Mouse (Mus musculus) hindbrain, embryonic 10.5 days (tissue): ENCODE data around the gene Adcy3. TPM values are rescaled to one million over a fixed set of nuclear protein-coding genes. Genes with fewer than 3 reads are reported as not detected.
"Not testable (repeated sequence)": the region's sequence is repeated elsewhere in the genome, so short reads cannot be mapped to it uniquely, and the experiment has no call there.

Experiments
- DNase-seq: peaks from one replicate; pipeline ENCODE4 v3.0.0-alpha.2; 2017; ENCODE audit warnings: low spot score
- H3K27ac ChIP-seq: fragments of 300-500 bp; sonication (generic); 2 replicates; pipeline ENCODE4 v1.5.1; 2016; ENCODE audit warnings: mild to moderate bottlenecking, moderate library complexity
- H3K27me3 ChIP-seq: fragments of 300-500 bp; sonication (generic); 2 replicates; pipeline ENCODE4 v1.6.1; 2016; ENCODE audit warnings: mild to moderate bottlenecking; ENCODE audit not compliant: poor library complexity, insufficient read depth, severe bottlenecking
- H3K36me3 ChIP-seq: fragments of 300-500 bp; sonication (generic); 2 replicates; pipeline ENCODE4 v1.6.1; 2016; ENCODE audit warnings: mild to moderate bottlenecking, moderate library complexity
- H3K4me1 ChIP-seq: fragments of 300-500 bp; sonication (generic); replicated peaks from 2 replicates; pipeline ENCODE4 v1.6.1; 2016; ENCODE audit warnings: mild to moderate bottlenecking
- H3K4me3 ChIP-seq: fragments of 300-500 bp; sonication (generic); 2 replicates; pipeline ENCODE4 v1.5.1; 2016; ENCODE audit warnings: mild to moderate bottlenecking, moderate library complexity
- H3K9me3 ChIP-seq: fragments of 300-500 bp; sonication (generic); 2 replicates; pipeline ENCODE4 v1.6.1; 2016; ENCODE audit warnings: mild to moderate bottlenecking, moderate library complexity
- WGBS: fragments of 180-500 bp; shearing (Covaris S2); methylation state at CpG from one replicate; pipeline ENCODE4 v1.1.7; 2016; 5-methylcytosine and 5-hydroxymethylcytosine counted together
- polyA plus RNA-seq: library from polyadenylated mRNA; unstranded; fragments of >200 nt; fragmentation: Nextera tagmentation; extraction: Ambion mirVana; gene quantifications from 2 replicates; pipeline ENCODE4 v1.2.1, GENCODE M21; 2016

Gene Adcy3
- polyA plus RNA-seq, 1 experiment from 2014 or later: 4.8 TPM

DNA sequence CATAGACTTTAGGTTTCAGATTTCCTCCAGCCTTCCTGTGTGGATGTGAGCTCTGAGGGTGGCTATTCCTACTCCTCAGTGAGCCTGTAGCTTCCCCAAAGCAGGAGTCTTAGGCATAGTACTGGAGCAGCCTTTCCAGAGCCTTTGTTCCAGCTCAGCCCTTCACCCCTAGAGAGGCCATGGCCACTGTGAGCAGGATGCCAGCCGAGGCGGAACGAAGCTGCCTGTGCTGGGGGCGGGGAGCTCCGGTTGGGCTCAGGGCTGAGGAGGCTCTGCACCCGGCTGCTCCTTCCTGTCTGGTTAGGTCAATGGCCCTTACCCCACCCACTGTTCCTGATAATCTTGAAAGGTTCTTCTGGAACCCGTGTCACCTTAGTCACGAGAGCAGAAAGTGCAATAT lies 80.0 kb downstream of the Adcy3 start:
- Histone ChIP-seq H3K4me1 (peaks cover 6% of the 10 kb centered on the region), H3K27me3 (no peaks in the 10 kb centered on the region), H3K4me3 (no peak overlapping the region), H3K9me3 (no peaks in the 10 kb centered on the region), H3K27ac (0 out of 2 replicates have a peak overlapping the region, but pooled peaks have one; percentile 37), H3K36me3 (peaks cover 98% of the 10 kb centered on the region)
- DNase-seq: peak; percentile 27
- WGBS: 66% methylated on average over 8 of the region's 8 CpGs

DNA sequence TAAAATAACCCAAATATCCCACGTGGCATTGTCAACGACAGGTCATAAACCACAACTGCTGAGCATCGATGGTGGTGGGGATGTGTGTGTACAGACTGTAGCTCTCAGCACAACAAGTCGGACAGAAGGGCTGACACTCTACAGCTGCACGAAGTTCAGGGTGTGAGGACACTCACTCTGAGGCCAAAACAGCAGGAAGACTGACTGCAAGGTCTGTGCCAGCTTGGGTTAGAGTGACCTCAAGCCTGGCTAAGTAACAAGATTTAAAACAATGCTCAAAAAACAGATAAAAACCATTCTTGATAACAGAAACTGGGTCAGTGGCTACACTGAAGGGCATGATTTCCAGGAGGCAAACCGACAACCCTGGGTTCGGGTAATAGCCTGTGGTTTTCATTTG lies 97.3 kb downstream of the Adcy3 start:
- no peak for DNase-seq
- H3K27me3 ChIP-seq: no peaks in the 10 kb centered on the region
- no peaks in the 10 kb centered on the region for H3K9me3 ChIP-seq
- 93% methylated on average over 7 of the region's 7 CpGs for WGBS
- peaks cover 60% of the 10 kb centered on the region for H3K36me3 ChIP-seq
- peaks cover 12% of the 10 kb centered on the region for H3K4me1 ChIP-seq
- no peak overlapping the region for H3K4me3 ChIP-seq
- no peak overlapping the region for H3K27ac ChIP-seq

DNA sequence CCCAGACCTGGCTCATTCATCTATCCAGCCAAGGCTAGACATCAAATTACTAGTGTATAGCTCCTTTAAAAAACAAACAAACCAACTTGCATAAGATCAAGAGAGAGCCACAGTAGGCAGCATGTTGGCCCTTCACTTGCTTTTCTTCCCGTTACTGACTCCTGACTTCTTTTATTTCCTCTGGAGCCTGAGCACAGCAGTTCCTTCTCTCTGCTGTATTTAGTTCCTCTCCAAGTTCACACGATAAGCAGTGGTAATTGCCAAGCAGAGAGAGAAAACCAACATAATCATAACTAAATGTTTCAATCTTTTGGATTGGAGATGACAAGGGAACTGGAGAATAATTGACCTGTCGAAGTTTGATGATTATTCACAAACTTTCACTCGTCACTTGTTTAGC lies 99.9 kb downstream of the Adcy3 start:
- WGBS: 64% methylated on average over 4 of the region's 4 CpGs

DNA sequence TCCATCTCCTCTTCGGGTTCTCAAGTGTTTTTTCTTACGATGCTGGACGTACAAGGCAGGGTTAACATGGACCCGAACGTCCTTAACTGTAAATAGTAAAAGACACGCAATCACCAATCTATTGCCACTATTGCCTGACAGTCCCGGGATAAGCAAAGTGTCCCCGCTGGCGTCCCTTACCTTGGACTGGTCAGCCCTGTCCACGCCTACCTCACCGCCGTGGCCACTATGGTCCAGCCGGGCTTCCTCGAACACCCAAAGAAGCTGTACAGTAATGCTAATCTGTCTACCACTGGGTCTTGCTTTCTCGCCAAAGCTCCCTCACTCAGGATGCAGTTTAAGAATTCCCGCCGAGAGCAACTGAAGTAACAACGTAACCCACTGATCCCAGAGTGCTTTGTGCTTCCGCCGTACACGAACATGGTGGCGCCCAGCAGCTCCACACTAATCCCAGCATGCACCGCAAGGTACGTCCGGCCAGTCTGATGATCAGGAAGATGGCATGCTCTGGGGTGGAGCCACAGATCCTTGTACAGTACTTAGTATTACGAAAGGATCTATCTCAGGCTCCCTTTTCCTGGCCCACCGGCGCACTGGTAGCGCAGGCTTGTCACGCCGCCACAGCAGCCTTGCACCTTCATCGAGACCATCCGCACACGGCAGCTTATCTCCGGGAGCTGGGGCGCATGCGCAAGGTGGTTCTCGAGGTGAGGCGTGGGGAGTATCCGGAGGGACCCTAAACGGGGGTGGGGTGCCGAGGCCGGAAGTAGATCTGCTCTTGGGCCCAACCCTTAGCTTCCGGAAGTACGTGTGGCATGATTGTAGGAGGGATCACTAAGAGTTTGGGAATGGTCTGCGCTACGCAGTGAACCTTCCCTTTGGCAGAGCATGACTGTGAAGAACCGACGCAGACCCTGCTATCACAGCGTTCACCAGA lies 100.9 kb downstream of the Adcy3 start, which contains the start of the genes Ptrhd1 and Cenpo:
Ptrhd1 (plus strand) TSS at position 456 of the 937 bp plus-strand sequence.
Cenpo (minus strand) TSS at position 723 of the 937 bp plus-strand sequence.
- peaks cover 12% of the 10 kb centered on the region for H3K4me1 ChIP-seq
- WGBS: under 1% methylated on average over 50 of the region's 50 CpGs
- no peaks in the 10 kb centered on the region for H3K27me3 ChIP-seq
- peak within 1 kb of the TSS; percentile 80 for H3K4me3 ChIP-seq
- peak within 1 kb of the TSS; percentile 97 for H3K27ac ChIP-seq
- no peaks in the 10 kb centered on the region for H3K9me3 ChIP-seq
- H3K36me3 ChIP-seq: peaks cover 47% of the 10 kb centered on the region
- DNase-seq: peak; percentile 97

More for the DNA sequence above, 99.9 kb downstream of the Adcy3 start:
- no peak overlapping the region for H3K27ac ChIP-seq
- H3K9me3 ChIP-seq: no peaks in the 10 kb centered on the region
- peaks cover 49% of the 10 kb centered on the region for H3K36me3 ChIP-seq
- DNase-seq: no peak
- H3K4me3 ChIP-seq: peak overlapping the region; percentile 80
- peaks cover 12% of the 10 kb centered on the region for H3K4me1 ChIP-seq
- no peaks in the 10 kb centered on the region for H3K27me3 ChIP-seq

DNA sequence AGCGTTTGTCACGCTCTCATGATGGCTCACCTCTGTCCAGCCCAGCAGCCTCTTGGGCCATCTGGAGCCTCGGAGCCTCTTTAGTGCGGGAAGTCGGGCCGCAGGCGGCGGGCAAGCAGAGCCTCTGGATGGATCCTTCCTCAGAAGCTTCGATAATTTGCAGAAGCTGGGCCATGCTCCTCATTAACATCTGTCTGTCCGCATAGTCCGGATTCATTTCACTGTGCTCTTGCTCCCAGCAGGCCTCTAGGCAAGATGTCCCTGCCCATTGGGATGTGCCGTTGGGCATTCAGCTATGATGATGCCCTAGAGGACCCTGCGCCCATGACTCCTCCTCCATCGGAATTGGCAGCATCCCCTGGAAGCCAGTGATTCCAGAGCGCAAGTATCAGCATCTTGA lies 104.6 kb downstream of the Adcy3 start:
- Histone ChIP-seq H3K4me1 (peaks cover 13% of the 10 kb centered on the region), H3K27ac (no peak overlapping the region), H3K4me3 (no peak overlapping the region), H3K36me3 (peaks cover 27% of the 10 kb centered on the region), H3K9me3 (no peaks in the 10 kb centered on the region), H3K27me3 (no peaks in the 10 kb centered on the region)
- 95% methylated on average over 15 of the region's 15 CpGs for WGBS
- DNase-seq: no peak

DNA sequence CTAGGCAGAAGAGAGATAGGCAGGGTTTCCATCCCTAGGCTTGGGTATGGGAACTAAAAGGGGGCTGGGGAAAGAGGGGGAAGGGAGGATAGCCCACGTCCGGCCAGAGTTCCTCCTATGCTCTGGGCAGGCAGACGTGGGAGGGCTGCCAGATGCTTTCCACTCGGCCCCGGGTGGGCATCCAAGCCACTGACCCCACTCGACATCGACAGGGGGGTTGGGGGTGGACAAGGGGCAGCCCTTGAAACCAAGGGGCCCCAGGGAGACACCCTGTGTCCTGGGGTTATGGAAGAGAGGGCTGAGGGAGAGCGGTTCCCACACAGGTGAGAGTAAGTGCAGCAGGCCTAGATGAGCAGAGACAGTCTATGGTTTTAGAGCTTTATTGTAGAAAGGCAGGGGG lies 107.4 kb downstream of the Adcy3 start:
- H3K4me3 ChIP-seq, H3K27ac ChIP-seq, H3K9me3 ChIP-seq, H3K4me1 ChIP-seq, H3K27me3 ChIP-seq, DNase-seq: not testable (repeated sequence)
- 76% methylated on average over 8 of the region's 8 CpGs for WGBS
- peaks cover 27% of the 10 kb centered on the region for H3K36me3 ChIP-seq

DNA sequence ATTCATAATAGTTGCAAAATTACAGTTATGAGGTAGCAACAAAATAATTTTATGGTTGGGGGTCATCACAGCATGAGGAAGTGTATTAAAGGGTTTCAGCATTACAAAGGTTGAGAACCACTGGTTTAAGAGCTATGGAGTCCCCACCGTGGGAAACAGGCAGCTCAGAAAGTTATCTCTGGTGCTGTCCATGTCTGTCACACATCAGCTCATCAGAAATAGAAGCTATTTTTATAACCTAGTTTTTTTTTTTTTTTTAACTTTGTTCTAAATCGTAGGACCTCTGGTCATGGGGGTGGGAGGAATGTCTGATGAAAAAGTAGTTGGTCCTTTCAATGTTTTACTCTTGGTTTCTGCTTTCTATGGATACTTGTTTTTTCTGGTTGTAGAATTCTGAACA lies 110.9 kb downstream of the Adcy3 start:
- Histone ChIP-seq H3K4me1 (peaks cover 4% of the 10 kb centered on the region), H3K9me3 (no peaks in the 10 kb centered on the region), H3K4me3 (no peak overlapping the region), H3K27ac (no peak overlapping the region), H3K36me3 (peaks cover 3% of the 10 kb centered on the region; the same call in 1 of the 2 replicates), H3K27me3 (no peaks in the 10 kb centered on the region)
- 87% methylated on average over 2 of the region's 2 CpGs for WGBS
- DNase-seq: no peak

DNA sequence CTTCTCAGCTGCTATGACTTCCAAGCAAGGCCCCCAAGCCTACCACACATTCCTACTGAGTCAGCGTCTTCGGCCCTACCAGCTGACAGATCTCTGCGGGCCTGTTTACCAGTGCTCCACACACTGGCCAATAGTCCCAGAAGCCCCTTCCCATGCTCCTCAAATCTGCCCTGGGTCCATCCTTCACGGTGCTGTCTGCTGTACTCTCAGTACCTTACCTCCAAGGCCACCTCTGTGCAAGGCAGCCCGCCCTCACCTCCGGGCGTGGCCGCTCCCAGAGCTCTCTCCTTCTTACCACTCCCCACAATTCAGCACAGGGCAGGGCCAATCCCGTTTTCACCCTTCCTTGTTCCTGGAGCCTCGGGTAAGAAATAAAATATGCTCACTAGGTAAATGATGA lies 112.8 kb downstream of the Adcy3 start:
- Histone ChIP-seq H3K4me3 (no peak overlapping the region), H3K27ac (no peak overlapping the region), H3K9me3 (no peaks in the 10 kb centered on the region), H3K36me3 (no peaks in the 10 kb centered on the region), H3K4me1 (peaks cover 3% of the 10 kb centered on the region; the same call in 1 of the 2 replicates), H3K27me3 (no peaks in the 10 kb centered on the region)
- no peak for DNase-seq
- WGBS: 82% methylated on average over 10 of the region's 10 CpGs

DNA sequence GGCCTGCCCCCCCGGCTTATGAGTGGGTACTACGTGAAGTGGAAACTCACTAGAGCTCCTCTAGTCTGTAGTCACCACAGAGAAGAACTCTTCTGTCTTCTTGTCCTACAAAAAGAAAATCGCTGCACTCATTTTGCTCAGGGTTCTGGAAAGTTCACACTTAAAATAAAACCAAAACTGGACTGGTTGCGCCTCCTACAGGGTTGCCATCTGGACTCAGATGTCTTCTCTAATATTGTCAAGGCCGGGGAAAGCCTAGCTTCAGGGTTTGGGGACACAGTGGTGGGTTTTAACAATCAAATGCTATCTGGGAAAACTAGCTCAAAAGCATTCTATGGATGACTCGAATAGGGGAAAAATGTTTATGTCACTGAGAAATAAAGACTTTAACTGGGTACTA lies 116.9 kb downstream of the Adcy3 start:
- Histone ChIP-seq H3K36me3 (peaks cover 13% of the 10 kb centered on the region), H3K27me3 (no peaks in the 10 kb centered on the region), H3K4me1 (peaks cover 3% of the 10 kb centered on the region; the same call in 1 of the 2 replicates), H3K27ac (no peak overlapping the region), H3K9me3 (no peaks in the 10 kb centered on the region), H3K4me3 (no peak overlapping the region)
- WGBS: 92% methylated on average over 6 of the region's 6 CpGs
- DNase-seq: no peak

DNA sequence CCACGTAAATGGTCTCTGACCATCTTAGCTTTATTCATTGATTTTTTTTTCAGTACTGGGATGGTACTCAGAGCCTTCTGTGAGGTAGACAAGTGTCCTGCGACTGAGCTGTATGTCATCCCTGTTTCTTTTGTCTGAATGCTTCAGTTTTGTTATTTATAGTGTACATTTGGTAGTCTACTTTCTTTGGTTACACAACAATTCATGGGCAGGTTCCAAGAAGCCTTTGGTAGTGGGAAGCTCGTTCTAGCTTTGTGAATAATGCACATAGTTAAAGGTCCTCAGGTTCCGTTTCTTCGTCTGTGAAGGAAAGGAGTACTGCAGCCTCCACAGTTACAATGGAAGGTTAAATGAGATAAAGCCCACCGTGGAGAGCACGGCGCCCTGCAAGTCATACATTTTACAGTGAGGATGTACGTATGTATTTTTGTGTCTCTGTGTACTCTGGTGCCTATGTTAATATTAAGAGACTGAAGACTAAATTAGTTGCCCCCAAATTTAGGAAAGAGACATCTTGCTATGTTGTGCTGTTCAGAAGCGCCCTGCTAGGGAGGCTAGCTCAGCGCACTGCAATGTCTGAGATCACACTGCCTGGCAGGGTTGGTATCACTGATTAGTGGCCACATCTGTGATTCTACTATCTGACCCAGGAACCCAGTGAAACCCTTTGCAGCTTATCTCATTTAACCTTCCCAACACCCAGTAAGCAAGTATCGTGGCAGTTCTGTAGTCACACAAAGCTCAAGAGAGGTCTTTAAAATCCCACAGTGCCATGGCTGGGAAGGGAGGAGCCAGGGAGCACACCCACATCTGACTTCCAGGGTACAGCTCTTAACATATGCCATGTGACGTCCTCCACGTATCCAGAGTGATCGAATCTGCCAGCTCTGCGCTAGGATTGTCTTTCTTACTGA lies 120.1 kb downstream of the Adcy3 start:
- Histone ChIP-seq H3K4me3 (no peak overlapping the region), H3K27ac (no peak overlapping the region), H3K36me3 (peaks cover 13% of the 10 kb centered on the region), H3K9me3 (no peaks in the 10 kb centered on the region), H3K27me3 (no peaks in the 10 kb centered on the region), H3K4me1 (peaks cover 3% of the 10 kb centered on the region; the same call in 1 of the 2 replicates)
- WGBS: 89% methylated on average over 16 of the region's 16 CpGs
- no peak for DNase-seq
